Mouse (Mus musculus) left cerebral cortex, postnatal 14 days (tissue): ENCODE measurements around the gene Gm7942. TPM values are rescaled to one million over a fixed set of nuclear protein-coding genes. Genes with fewer than 3 reads are reported as not detected.
"Not testable (repeated sequence)": the region's sequence is repeated elsewhere in the genome, so short reads cannot be mapped to it uniquely, and the experiment has no call there.

ENCODE experiments used
- DNase-seq, 2 experiments: peaks; one replicate each; pipeline ENCODE4 v3.0.0; 2021 to 2022; ENCODE audit warnings: low spot score in 2 of 2, mixed read lengths in 1 of 2
- intact Hi-C: fragments of 180-260 bp; cut with DNase I; formaldehyde crosslinking; loops from one replicate; pipeline ENCODE4 v1.15.1; 2025
- long read RNA-seq, 2 experiments: library from polyadenylated mRNA; stranded (forward); transcript quantifications; one replicate each; pipeline ENCODE4 v2.0.0; 2021
- total RNA-seq, 2 experiments: library from RNA; stranded (reverse); gene quantifications; 2 replicates each; pipeline ENCODE4 v1.2.3; 2021

Gene Gm7942
- total RNA-seq, result not detected
- long read RNA-seq, experiment 1, result 0 reads
- long read RNA-seq, experiment 2, result 0 reads

DNA sequence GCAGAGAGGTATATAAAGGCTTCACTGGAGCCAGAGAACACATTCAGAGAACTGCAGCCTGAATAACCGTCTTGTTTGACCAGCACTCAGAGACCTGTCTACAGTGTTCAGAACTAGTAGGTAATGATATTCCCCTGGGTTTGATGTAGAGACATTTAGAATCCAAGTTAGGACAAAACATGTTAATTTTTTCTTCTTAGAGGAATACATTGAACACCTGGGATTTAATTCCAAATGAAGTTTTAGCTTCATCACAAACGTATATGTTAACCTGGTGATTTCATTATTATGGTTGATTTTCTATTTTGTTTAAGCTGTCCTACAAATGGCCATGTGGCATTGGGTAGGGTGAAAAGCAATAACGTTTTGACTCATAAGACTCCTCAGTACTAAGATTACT, at the start of gene Gm7942:
Gene Gm7942, plus strand, starts transcription at position 301 of the 400 bp plus-strand sequence.
- DNase-seq, intact Hi-C loops: not testable (repeated sequence)

Other genes starting within 250 kb of the Gm7942 start
- gene Gm3183, start 241.5 kb upstream of the Gm7942 start, total RNA-seq, result not detected
- gene Gm6367, start 118.3 kb upstream of the Gm7942 start, total RNA-seq, result not detected
- gene Gm16513, start 75.7 kb downstream of the Gm7942 start, total RNA-seq, result not detected
- gene Gm10424, start 165.8 kb downstream of the Gm7942 start, total RNA-seq, result not detected
- not detected for gene Gm3259, start 199.0 kb downstream of the Gm7942 start, total RNA-seq